Mouse (Mus musculus): ENCODE data around the gene Myt1l. TPM values are rescaled to one million over a fixed set of nuclear protein-coding genes. Genes with fewer than 3 reads are reported as not detected.

Myt1l gene
- polyA plus RNA-seq, 1 experiment from 2014 or later: 2.8 TPM

DNA sequence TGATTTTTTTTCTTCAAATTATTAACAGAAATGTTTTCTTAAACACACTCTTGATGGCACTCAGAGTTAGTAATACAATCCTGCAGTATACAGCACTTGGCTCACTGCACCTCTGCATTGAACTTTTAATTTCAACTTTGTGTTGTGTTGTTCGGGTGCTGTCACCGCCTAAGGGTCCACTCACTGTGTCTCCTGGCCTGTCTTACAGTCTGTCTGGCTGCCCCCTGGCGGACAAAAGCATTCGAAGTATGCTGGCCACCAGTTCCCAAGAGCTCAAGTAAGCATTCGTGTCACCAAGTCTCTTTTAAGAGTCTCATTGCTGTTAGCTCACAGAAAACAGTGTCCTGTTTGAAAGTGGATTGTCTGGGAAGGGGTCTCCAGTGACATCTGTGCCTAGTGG, 326.8 kb downstream of the Myt1l start:
- no peak overlapping the region for H3K27ac ChIP-seq
- no peaks in the 10 kb centered on the region for H3K9me3 ChIP-seq
- ATAC-seq: no peak
- no peak overlapping the region for H3K9ac ChIP-seq
- WGBS: 23% methylated on average over 5 of the region's 5 CpGs
- H3K36me3 ChIP-seq: no peaks in the 10 kb centered on the region
- H3K4me1 ChIP-seq (replicated peaks): no peaks in the 10 kb centered on the region
- no peak overlapping the region for H3K4me2 ChIP-seq (replicated peaks)
- no peak overlapping the region for H3K4me3 ChIP-seq (replicated peaks)
- H3K27me3 ChIP-seq (replicated peaks): no peaks in the 10 kb centered on the region

DNA sequence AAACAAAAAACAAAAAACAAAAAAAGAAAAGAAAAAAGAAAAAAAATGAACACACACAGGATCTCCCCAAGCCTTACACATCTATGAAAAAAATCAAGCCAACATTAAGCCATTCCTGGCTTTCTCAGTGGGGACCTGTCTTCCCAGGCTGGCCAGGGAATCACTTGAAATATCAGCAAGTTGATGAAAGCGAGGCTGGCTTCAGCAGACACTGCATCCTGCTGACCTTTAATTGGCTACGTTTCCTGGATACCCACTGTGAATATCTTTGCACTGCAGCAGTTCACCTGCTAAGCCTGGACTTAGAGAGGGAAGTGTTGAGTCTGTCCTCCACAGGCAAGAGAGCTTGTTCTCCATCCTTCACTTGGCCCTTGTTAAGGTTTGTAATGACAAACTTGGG, 332.8 kb downstream of the Myt1l start:
- Histone ChIP-seq H3K27ac (no peak overlapping the region), H3K4me1 (replicated peaks) (no peaks in the 10 kb centered on the region), H3K9me3 (no peaks in the 10 kb centered on the region), H3K4me2 (replicated peaks) (no peak overlapping the region), H3K36me3 (no peaks in the 10 kb centered on the region), H3K27me3 (replicated peaks) (no peaks in the 10 kb centered on the region), H3K9ac (no peak overlapping the region), H3K4me3 (replicated peaks) (no peak overlapping the region)
- ATAC-seq: no peak
- WGBS: 36% methylated on average over 2 of the region's 2 CpGs

DNA sequence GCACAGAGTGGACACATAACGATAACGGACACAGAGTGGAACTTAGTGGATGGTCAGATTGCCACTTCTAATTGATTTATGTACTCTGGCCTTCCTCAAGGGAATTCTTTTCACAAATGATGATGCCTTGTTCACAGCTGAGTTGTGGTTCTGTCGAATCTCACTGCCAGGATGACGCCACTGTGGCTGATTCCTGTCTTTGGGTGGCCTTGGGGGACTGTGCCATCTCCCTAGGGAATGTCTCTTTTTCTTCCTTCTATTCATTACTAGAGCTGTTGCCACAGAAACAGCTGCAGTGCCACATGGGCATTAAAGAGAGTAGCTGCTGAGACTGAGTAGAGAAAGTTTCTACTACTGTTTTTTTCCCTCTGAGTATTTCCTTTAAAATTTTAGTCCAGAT, 340.1 kb downstream of the Myt1l start:
- no peak for ATAC-seq
- Histone ChIP-seq H3K36me3 (no peaks in the 10 kb centered on the region), H3K4me2 (replicated peaks) (no peak overlapping the region), H3K27me3 (replicated peaks) (no peaks in the 10 kb centered on the region), H3K27ac (no peak overlapping the region), H3K4me3 (replicated peaks) (no peak overlapping the region), H3K9ac (no peak overlapping the region), H3K4me1 (replicated peaks) (no peaks in the 10 kb centered on the region), H3K9me3 (no peaks in the 10 kb centered on the region)
- WGBS: 76% methylated on average over 4 of the region's 4 CpGs

DNA sequence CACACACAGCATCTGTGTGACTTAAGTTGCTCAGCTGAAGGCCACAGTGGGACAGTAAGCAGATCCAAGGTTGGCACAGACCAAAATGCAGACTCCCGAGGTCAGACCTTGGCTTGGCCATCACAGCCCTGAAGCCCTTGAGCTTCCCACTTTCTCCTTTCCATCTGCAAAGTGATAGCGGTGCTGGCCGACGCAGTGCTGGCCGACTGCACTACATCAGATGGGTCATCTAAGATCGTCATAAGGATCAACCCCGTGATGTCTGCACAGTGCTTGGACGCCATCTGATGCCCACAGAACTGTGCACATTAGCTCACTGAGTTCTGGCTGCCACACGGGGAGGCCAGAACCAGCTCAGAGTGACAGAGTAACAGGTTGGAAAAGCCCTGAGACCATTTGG, 340.6 kb downstream of the Myt1l start:
- Histone ChIP-seq H3K4me3 (replicated peaks) (no peak overlapping the region), H3K9ac (no peak overlapping the region), H3K4me2 (replicated peaks) (no peak overlapping the region), H3K4me1 (replicated peaks) (no peaks in the 10 kb centered on the region), H3K27me3 (replicated peaks) (no peaks in the 10 kb centered on the region), H3K27ac (no peak overlapping the region), H3K36me3 (no peaks in the 10 kb centered on the region), H3K9me3 (no peaks in the 10 kb centered on the region)
- ATAC-seq: no peak
- WGBS: 81% methylated on average over 9 of the region's 9 CpGs

DNA sequence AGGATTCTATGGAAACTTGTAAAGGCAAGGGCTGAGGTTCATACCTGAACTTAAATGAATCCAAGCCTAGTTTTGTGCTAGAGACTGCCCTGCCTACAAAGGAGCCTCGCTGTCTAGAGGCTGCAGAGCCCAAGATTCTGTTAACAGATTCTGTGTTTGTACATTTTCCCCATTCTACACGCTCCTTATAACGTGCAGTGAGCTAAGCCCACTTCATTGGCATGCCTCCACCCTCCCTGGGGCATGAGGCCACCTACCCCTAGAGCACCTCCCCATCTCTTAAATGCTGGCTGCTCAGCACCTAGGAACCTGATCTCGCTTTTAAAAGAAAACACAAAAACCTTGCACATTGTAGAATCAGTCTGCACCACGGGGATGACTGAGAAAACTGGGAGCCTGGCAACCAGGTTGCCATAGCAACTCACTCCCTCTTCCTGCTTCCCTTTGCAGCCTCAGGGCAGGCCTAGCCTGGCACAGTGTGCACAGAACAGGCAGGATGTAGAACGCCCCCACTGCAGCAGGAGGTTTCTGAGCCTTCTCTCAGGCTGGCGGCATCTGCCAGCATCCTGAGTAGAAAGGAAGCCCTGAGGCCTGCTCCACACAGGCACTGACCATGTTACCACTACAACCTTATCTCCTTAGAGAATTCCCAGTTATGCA, 344.1 kb downstream of the Myt1l start:
- 35% methylated on average over 7 of the region's 7 CpGs for WGBS
- Histone ChIP-seq H3K9me3 (no peaks in the 10 kb centered on the region), H3K4me3 (replicated peaks) (no peak overlapping the region), H3K27ac (no peak overlapping the region), H3K27me3 (replicated peaks) (no peaks in the 10 kb centered on the region), H3K9ac (no peak overlapping the region), H3K4me1 (replicated peaks) (no peaks in the 10 kb centered on the region), H3K36me3 (no peaks in the 10 kb centered on the region), H3K4me2 (replicated peaks) (no peak overlapping the region)
- no peak for ATAC-seq

DNA sequence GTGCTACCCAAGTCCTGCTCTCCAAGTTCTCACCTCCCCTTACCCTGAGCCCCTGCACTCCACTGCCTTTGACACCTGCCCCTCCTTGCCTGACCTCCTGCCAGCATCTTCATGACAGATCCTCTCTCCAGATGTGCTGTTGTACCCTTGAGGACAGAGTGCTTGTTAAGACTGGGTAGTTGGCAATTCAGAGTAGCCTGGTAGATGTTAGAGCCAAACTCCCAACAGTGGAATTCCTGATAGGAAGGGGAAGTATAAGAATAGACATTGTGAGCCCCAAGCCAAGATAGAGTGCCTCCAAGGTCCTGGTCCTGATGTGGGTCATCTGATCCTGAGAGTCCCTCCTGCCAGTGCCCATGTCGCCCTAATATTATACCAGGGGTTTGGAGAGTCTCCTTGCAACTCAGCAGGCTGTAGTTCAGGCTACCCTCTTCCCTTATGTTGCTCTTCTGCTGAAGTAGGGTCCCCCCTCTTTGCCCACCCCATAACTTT, 345.1 kb downstream of the Myt1l start:
- Histone ChIP-seq H3K4me1 (replicated peaks) (no peaks in the 10 kb centered on the region), H3K36me3 (no peaks in the 10 kb centered on the region), H3K27me3 (replicated peaks) (no peaks in the 10 kb centered on the region), H3K9ac (no peak overlapping the region), H3K9me3 (no peaks in the 10 kb centered on the region), H3K4me3 (replicated peaks) (no peak overlapping the region), H3K4me2 (replicated peaks) (no peak overlapping the region), H3K27ac (no peak overlapping the region)
- 61% methylated on average over 1 of the region's 1 CpGs for WGBS
- ATAC-seq: no peak

DNA sequence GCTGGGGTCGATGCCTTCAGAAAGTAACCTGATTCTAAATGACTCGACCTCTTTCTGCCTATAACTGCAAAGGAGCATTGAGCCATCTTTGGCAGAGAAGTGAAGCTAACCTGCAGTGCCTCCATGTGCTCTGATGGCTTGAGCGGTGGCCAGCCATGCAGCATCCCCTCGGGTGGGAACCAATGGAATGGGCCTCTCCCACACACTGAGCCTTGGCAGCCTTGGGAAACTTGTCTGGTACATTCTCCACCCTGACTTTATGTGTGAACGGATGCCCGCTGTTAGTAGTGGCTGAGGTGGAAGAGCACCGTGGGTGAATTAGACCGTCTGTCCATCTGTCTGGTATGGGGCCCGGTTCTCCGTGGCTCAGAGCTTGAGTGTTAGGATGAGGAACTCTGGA, 349.8 kb downstream of the Myt1l start:
- Histone ChIP-seq H3K9me3 (no peaks in the 10 kb centered on the region), H3K36me3 (no peaks in the 10 kb centered on the region), H3K4me1 (replicated peaks) (no peaks in the 10 kb centered on the region), H3K4me2 (replicated peaks) (no peak overlapping the region), H3K4me3 (replicated peaks) (no peak overlapping the region), H3K9ac (no peak overlapping the region), H3K27ac (no peak overlapping the region), H3K27me3 (replicated peaks) (no peaks in the 10 kb centered on the region)
- 86% methylated on average over 10 of the region's 10 CpGs for WGBS
- ATAC-seq: no peak

DNA sequence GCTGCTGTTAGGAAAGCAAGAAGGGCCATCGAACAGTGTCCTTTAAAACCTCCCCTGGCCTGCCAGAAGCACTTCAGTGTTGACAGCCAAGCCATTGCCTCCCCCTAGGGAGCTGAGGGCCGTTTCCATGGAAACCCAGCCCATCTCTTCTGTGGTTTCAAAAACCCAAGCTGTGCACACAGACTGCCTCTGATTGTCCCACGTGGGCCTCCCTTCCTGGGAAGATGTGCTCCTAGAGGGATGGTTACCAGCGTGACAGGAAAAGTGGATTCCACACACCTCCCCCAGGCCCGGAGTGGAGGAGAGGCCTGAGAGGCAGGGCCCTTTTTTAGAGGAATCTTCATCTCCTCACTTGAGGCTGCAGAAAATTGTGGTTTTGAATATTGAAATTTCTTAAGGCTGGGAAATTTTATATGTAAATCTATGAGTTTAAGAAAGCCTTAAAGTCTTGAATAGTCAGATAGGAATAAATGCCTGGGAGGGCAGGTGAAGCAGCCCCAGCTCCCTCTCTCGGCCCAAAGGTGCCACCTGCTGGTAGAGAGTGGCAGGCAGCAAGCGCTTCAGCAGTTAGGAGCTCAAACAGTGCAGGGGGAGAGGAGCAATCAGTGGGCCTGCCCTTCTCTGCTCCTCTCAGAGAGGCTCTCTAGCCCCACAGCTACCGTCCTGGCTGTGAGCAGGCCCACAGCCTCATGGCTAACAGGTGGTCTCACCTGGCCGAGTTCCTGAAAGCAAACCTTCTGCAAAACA, 354.9 kb downstream of the Myt1l start:
- H3K27ac ChIP-seq: no peak overlapping the region
- H3K4me1 ChIP-seq (replicated peaks): no peaks in the 10 kb centered on the region
- peak; percentile 47; the same call in 1 of the 2 replicates for ATAC-seq

DNA sequence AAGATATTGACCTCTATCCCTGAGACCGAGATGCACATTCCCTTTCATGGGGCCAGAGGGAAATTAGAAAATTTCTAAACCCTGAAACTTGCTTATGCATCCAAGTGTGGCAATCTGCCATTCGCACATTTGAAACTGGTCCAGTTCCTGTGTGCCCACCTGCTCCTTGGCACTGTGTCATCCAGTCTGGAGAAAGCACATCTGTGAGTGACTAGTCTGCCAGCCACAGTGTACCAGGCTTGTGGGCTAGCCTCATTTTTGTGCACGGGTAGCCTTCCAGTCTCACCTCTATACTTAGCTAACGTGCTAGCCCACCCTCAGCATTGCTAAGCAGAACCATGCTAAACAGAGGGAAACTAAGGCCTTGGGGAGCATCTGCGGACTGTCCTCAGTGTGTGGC, 356.2 kb downstream of the Myt1l start:
- H3K9ac ChIP-seq: no peak overlapping the region
- no peak overlapping the region for H3K27ac ChIP-seq
- 76% methylated on average over 5 of the region's 5 CpGs for WGBS
- ATAC-seq: no peak
- H3K9me3 ChIP-seq: no peaks in the 10 kb centered on the region
- no peak overlapping the region for H3K4me3 ChIP-seq (replicated peaks)
- H3K4me2 ChIP-seq (replicated peaks): no peak overlapping the region
- no peaks in the 10 kb centered on the region for H3K36me3 ChIP-seq
- H3K4me1 ChIP-seq (replicated peaks): no peaks in the 10 kb centered on the region
- H3K27me3 ChIP-seq (replicated peaks): no peaks in the 10 kb centered on the region

More for the DNA sequence above, 354.9 kb downstream of the Myt1l start:
- Histone ChIP-seq H3K36me3 (no peaks in the 10 kb centered on the region), H3K4me2 (replicated peaks) (no peak overlapping the region), H3K9me3 (no peaks in the 10 kb centered on the region), H3K4me3 (replicated peaks) (no peak overlapping the region), H3K27me3 (replicated peaks) (no peaks in the 10 kb centered on the region), H3K9ac (no peak overlapping the region)
- WGBS: 22% methylated on average over 9 of the region's 9 CpGs

DNA sequence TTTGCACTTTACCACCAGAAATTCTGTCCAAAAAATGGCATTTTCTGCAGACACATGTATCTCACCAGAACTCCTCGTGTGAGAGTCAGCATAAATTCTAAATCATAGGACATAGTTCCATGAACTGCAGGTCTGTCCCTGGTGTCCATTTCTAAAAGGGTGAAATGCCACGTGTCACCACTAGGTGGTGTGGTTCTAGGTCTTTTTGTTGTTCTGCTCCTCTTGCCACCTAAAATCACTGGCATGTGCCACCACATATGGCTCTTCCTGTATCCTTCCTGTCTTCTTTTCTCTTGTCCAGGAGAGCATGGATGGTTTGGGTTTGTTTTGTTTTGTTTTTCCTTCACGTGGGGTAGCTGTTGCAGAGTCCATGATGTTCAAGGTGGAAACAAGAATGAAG, 366.5 kb downstream of the Myt1l start:
- H3K4me2 ChIP-seq (replicated peaks): no peak overlapping the region
- no peaks in the 10 kb centered on the region for H3K36me3 ChIP-seq
- H3K9me3 ChIP-seq: no peaks in the 10 kb centered on the region
- no peak overlapping the region for H3K9ac ChIP-seq
- no peak overlapping the region for H3K4me3 ChIP-seq (replicated peaks)
- WGBS: 19% methylated on average over 3 of the region's 3 CpGs
- no peaks in the 10 kb centered on the region for H3K4me1 ChIP-seq (replicated peaks)
- no peaks in the 10 kb centered on the region for H3K27me3 ChIP-seq (replicated peaks)
- H3K27ac ChIP-seq: no peak overlapping the region
- ATAC-seq: no peak

DNA sequence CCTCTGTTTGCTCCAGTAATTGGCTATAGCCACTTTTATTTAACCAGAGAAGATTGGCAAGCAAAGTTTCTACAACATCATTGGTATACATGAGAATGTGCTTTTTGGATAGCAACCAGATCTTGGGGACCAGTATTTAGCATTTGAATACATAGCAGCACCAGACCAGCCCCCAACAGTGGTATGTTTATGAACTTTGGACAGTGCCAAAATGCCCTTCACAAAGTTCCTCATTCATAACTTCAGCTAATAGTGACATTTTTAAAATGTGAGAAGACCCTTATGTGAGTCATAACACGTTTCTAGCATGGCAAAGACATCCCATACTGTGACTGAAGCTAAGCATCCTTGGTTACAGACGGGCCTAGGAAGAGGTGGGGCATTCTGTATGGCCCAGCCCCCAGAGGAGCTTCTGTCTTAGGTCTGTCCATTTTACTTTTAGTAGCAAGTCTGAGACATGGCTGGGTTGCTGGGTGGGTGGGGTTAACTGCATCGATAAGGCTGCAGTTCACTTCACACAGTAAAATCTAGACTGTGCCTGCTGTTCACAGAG, 369.4 kb downstream of the Myt1l start:
- no peak overlapping the region for H3K27ac ChIP-seq
- 73% methylated on average over 3 of the region's 3 CpGs for WGBS
- H3K4me3 ChIP-seq (replicated peaks): no peak overlapping the region
- H3K27me3 ChIP-seq (replicated peaks): no peaks in the 10 kb centered on the region
- H3K4me2 ChIP-seq (replicated peaks): no peak overlapping the region
- H3K9me3 ChIP-seq: no peaks in the 10 kb centered on the region
- no peak overlapping the region for H3K9ac ChIP-seq
- no peaks in the 10 kb centered on the region for H3K36me3 ChIP-seq
- no peak for ATAC-seq
- no peaks in the 10 kb centered on the region for H3K4me1 ChIP-seq (replicated peaks)

DNA sequence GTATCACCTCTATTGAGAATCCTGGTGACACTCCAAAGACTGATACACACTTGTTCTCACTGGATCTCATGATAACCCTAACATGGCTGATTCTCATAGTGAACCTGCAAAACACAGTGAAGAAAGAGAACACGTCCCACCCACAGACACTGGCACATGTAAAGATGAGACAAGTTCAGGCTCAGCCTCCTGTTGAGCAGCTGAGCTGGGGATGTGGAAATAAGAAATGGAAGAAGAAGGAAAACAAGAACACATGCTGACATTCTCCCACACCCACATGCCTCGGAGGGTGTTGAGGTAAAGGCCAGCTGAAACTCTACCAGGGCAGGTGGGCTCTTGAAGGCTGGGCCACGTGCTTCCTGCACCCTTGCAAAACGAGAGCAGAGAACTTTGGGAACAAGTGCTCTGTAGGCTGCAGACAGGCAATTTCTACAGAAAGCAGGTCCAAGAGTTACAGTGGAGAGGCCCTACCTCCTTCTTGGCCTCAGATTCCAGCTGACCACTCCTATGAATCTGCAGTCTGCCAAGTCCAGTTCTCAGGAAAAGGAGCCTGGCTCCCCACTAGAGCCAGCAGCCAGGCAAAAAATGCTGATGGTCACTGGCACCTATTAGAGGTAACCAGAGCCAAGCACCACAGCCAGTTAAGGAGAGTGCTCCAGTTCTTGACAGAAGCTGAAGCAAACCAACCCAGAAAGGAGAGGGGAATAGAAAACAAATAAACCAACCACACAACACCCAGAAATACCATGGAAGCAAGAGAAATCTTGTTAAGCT, 376.1 kb downstream of the Myt1l start:
- Histone ChIP-seq H3K4me3 (replicated peaks) (no peak overlapping the region), H3K4me2 (replicated peaks) (no peak overlapping the region), H3K27ac (no peak overlapping the region), H3K4me1 (replicated peaks) (0 out of 2 replicates have a peak, but pooled peaks cover 3% of the 10 kb centered on the region), H3K27me3 (replicated peaks) (no peaks in the 10 kb centered on the region), H3K36me3 (no peaks in the 10 kb centered on the region), H3K9me3 (no peaks in the 10 kb centered on the region), H3K9ac (no peak overlapping the region)
- WGBS: 76% methylated on average over 4 of the region's 4 CpGs
- no peak for ATAC-seq

Data from intestine, embryonic 15.5 days (tissue).